Mouse (Mus musculus): ENCODE data around the gene Gbp4.

GRCm38 (mm10) chr5:105115740-105116139, 23.6 kb downstream of the Gbp4 start:
- TF ChIP-seq CTCF (IDR thresholded peaks at IDR 0.05; ENCODE audit: low read depth) (no peak), EP300 (IDR thresholded peaks at IDR 0.05; ENCODE audit: low read depth) (no peak)

All from liver, postnatal 0 days (tissue).